Mouse (Mus musculus): ENCODE data around the gene Cx3cl1. TPM values are rescaled to one million over a fixed set of nuclear protein-coding genes. Genes with fewer than 3 reads are reported as not detected.

Cx3cl1 gene
- total RNA-seq, 2 experiments from 2014 or later = 0.77 TPM; not detected in 1

GRCm38 (mm10) chr8:94794782-94795181 lies 23.0 kb downstream of the Cx3cl1 start:
- ATAC-seq (replicated peaks; ENCODE audit: low FRiP score, poor library complexity, severe bottlenecking) = peak; percentile 86

- ATAC-seq (replicated peaks; ENCODE audit: low FRiP score, poor library complexity, severe bottlenecking) = peak; percentile 36
Observed at GRCm38 (mm10) chr8:94800278-94800968, 28.6 kb downstream of the Cx3cl1 start.

- no peak; the same call in 1 of the 2 replicates for ATAC-seq (replicated peaks; ENCODE audit: low FRiP score, poor library complexity, severe bottlenecking)
Observed at GRCm38 (mm10) chr8:94801293-94802095, 29.7 kb downstream of the Cx3cl1 start.

- ATAC-seq (replicated peaks; ENCODE audit: low FRiP score, poor library complexity, severe bottlenecking) = no peak
Observed at GRCm38 (mm10) chr8:94802375-94802774, 30.6 kb downstream of the Cx3cl1 start.

DNA sequence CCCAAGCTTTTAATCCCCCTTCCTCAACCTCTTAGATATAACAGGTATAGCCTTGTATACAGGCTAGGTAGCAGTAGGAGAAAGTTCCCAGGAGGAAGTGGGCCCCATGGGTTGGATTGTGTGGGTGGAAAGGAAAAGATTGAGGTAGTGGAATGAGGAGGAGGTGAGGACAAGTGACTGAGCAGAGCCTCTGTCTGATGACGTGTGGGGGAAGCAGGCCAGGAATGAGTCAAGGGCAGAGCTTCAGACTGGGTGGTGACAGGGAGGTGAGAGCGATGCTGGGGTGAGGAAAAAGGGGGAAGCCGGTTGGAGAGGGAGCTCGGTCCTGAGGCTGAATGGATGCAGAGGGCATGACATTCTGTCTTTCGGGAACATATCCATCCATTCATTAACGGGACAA lies 31.7 kb downstream of the Cx3cl1 start:
- no peak for ATAC-seq (replicated peaks; ENCODE audit: low FRiP score, poor library complexity, severe bottlenecking)

DNA sequence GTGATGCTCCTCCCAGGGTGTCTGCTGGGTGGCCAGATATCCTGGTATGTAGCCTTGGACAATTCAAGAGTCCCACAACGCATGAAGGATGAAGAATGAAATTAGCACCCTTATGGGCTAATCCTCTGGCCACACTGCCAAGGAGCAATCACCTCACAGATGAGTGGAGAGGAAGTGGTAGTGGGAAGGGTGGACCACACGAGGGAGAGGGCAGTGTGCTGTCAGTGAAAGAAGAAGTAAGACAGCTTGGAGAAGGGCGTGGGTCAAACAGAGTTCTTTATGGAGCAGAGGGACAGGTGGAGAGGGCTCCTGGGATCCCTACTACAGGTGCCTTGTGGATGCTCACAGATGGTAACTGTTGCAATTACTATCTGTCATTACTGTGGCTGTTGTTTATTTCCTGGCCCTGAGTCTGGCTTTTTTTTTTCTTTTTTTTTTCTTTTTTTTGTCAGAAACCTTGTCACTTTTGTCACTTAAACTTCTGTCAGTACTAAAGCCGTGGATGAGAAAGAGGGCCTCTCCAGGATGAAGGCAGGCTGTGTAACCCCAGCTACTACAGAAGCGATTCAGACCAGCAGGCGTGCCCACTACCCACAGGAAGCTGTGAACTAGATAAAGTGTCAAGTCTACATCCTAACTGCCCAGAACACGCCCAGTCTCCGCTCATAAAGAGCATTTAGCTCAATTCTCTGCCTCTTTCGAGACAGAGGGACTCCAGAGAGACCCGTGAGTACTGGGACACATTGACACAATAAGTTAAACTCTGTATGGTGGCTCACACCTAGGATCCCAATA lies 32.9 kb downstream of the Cx3cl1 start:
- ATAC-seq (replicated peaks; ENCODE audit: low FRiP score, poor library complexity, severe bottlenecking) = no peak

GRCm38 (mm10) chr8:94805811-94806210 lies 34.0 kb downstream of the Cx3cl1 start:
- no peak for ATAC-seq (replicated peaks; ENCODE audit: low FRiP score, poor library complexity, severe bottlenecking)

GRCm38 (mm10) chr8:94807506-94807905 lies 35.7 kb downstream of the Cx3cl1 start:
- peak; percentile 22; the same call in 1 of the 2 replicates for ATAC-seq (replicated peaks; ENCODE audit: low FRiP score, poor library complexity, severe bottlenecking)

DNA sequence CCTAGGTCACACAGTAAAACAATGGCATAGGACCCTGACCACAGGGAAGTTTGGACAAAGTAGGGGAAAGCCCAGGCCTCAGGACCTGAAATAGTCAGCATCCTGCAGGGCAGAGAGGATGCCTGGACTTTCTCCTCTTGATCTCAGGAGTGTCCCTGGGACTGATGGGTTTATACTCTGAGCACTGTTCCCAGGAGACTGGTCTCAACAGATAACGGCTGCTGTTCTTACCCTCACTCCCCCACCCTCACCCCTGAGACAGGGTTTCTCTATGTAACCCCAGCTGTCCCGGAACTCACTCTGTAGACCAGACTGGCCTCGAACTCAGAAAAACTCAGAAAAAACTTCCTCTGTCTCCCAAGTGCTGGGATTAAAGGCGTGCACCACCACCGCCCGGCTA lies 36.6 kb downstream of the Cx3cl1 start:
- ATAC-seq (replicated peaks; ENCODE audit: low FRiP score, poor library complexity, severe bottlenecking) = no peak

GRCm38 (mm10) chr8:94810153-94810552 lies 38.3 kb downstream of the Cx3cl1 start, which contains the start of gene Ccl17:
Gene Ccl17, plus strand, starts transcription at chr8:94810453.
- no peak for ATAC-seq (replicated peaks; ENCODE audit: low FRiP score, poor library complexity, severe bottlenecking)

DNA sequence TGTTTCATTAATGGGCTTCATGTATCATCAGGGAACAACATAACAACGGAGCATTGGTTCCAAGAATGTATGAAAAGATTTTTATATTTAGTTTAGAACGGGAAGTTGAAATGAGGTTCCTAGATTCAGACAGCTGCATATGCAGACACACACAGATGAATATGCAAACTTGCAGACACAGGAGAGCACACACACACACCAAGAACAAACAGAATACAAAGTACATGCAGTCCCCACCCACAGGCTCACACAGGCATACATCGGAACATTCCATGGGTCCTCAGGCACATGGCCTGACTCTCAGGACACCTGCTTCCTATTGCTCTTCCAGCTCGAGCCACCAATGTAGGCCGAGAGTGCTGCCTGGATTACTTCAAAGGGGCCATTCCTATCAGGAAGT lies 39.0 kb downstream of the Cx3cl1 start:
- ATAC-seq (replicated peaks; ENCODE audit: low FRiP score, poor library complexity, severe bottlenecking) = no peak

DNA sequence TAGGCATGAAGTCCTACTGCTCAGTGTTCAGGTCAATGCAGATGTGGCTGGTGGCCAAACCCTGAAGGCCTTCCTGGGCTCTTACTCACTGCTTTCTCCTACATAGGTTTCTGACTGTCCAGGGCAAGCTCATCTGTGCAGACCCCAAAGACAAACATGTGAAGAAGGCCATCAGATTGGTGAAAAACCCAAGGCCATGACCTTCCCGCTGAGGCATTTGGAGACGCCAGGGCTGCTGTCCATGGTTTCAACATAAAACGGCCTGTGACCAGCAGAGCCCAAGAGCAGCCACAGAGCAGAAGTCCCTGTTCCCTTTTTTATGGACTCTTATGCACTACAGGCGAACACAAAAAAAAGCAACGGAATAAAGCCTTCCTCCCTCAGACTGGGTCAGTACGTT lies 39.8 kb downstream of the Cx3cl1 start:
- no peak for ATAC-seq (replicated peaks; ENCODE audit: low FRiP score, poor library complexity, severe bottlenecking)

- ATAC-seq (replicated peaks; ENCODE audit: low FRiP score, poor library complexity, severe bottlenecking) = peak; percentile 79
Observed at GRCm38 (mm10) chr8:94812645-94813098, 40.9 kb downstream of the Cx3cl1 start.

DNA sequence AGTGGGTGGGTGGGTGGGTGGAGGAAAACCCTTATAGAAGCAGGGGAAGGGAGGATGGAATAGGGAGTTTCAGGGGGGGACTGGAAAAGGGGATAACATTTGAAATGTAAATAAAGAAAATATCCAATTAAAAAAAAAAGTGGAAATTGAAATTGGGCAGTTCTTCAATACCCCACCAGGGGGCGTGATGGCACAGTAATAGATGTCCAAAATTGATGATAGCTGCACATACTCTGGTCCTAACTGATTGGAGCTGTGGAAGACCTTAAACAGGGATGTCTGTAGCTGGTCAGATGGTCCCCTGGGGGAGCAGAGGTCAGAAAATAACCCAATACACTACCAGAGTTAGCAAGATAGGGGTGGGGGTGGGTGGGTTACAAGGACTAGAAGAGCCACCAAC lies 42.7 kb downstream of the Cx3cl1 start:
- no peak for ATAC-seq (replicated peaks; ENCODE audit: low FRiP score, poor library complexity, severe bottlenecking)

- no peak for ATAC-seq (replicated peaks; ENCODE audit: low FRiP score, poor library complexity, severe bottlenecking)
Observed at GRCm38 (mm10) chr8:94817933-94818332, 46.1 kb downstream of the Cx3cl1 start.

GRCm38 (mm10) chr8:94819671-94820179 lies 47.9 kb downstream of the Cx3cl1 start:
- ATAC-seq (replicated peaks; ENCODE audit: low FRiP score, poor library complexity, severe bottlenecking) = peak; percentile 35

- ATAC-seq (replicated peaks; ENCODE audit: low FRiP score, poor library complexity, severe bottlenecking) = no peak
Observed at GRCm38 (mm10) chr8:94820553-94820952, 48.7 kb downstream of the Cx3cl1 start.

DNA sequence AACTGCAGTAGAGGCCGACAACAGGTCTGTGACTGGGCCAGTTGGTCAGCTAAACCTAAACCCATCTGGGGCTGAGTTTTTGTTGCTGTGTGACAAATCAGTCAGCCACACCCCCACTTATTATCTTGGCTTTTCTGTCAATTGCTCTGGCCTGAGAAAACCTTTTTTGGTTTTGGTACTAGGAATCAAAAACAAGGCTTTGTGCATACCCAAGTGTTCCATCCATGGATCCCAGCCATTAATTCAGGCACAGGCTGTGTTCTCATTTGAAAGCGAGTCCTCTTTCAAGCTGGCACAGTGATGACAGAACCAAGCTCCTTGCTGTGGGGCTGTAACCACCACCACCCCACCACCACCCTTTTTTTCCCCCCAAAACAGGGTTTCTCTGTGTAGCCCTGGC lies 49.6 kb downstream of the Cx3cl1 start:
- ATAC-seq (replicated peaks; ENCODE audit: low FRiP score, poor library complexity, severe bottlenecking) = no peak

DNA sequence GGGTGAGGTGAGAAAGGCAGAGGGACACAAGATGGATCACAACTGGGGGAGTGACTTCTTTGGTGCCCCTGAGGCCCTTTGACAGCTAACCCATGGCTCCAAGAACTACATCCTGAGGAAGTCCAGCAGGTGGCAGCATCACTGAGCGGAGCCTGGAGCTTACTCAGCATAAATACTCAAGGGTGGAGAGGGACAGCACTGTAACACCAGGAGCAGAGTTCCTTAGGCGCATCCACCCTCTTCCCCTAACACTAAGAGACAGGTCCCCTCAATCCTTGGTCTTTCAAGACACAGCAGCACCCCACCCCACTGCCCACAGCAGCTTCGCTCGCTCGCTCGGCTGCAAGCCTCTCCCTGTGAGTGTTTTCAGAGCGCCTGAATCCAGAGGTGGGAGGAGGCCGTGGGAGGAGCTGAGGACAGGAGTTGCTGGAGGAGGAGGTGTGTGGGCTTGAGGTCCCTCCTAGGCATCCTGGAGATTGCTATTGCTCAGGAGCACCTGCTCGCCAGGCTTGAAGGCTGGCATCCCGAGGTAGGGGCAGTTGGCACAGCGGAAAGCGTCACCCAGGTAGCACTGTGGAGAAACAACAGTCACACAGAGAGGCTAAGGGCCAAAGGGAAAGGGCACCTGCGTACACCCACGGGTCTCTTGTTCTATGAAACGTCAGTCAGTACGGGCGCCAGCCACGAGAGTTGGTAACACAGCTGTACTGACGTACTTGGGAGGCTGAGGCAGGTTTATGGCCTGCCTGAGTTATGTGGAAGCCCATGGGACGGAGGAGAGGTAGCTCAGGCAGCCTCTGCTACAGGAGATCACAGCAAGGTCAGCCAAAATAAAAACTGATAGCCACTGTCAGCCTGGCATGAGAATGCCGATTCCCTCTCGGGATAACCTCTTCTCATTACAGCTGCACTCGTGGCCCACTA lies 51.1 kb downstream of the Cx3cl1 start:
- peak; percentile 84 for ATAC-seq (replicated peaks; ENCODE audit: low FRiP score, poor library complexity, severe bottlenecking)

All from erythroblast, adult 5-6 weeks (primary cell).